Mouse (Mus musculus) kidney, embryonic 14.5 days (tissue): Measurements from ENCODE around the gene Aen. TPM values are rescaled to one million over a fixed set of nuclear protein-coding genes. Genes with fewer than 3 reads are reported as not detected.

Experiments
- ATAC-seq: fragments of 200-750 bp; cut with Nextera tagmentation; 2 replicates; pipeline ENCODE4 v1.8.0; 2017; ENCODE audit warnings: moderate number of reproducible peaks, mild to moderate bottlenecking, moderate TSS enrichment, moderate library complexity; ENCODE audit not compliant: low FRiP score, low TSS enrichment
- H3K27ac ChIP-seq: fragments of 300-500 bp; sonication (generic); 2 replicates; pipeline ENCODE4 v1.5.1; 2014; ENCODE audit warnings: low read depth, mild to moderate bottlenecking, low read length, moderate library complexity, mixed read lengths
- H3K27me3 ChIP-seq: fragments of 300-500 bp; sonication (generic); 2 replicates; pipeline ENCODE4 v1.6.1; 2014; ENCODE audit warnings: mild to moderate bottlenecking, low read length; ENCODE audit not compliant: control insufficient read depth, insufficient read depth
- H3K36me3 ChIP-seq: fragments of 300-500 bp; sonication (generic); 2 replicates; pipeline ENCODE4 v1.6.1; 2014; ENCODE audit warnings: low read length, mixed read lengths; ENCODE audit not compliant: control insufficient read depth, insufficient read depth
- H3K4me1 ChIP-seq: fragments of 300-500 bp; sonication (generic); 2 replicates; pipeline ENCODE4 v1.6.1; 2014; ENCODE audit warnings: low read length, mixed read lengths; ENCODE audit not compliant: control insufficient read depth, insufficient read depth
- H3K4me2 ChIP-seq: fragments of 300-500 bp; sonication (generic); replicated peaks from 2 replicates; pipeline ENCODE4 v1.6.1; 2014; ENCODE audit warnings: low read depth, mild to moderate bottlenecking, low read length
- H3K4me3 ChIP-seq: fragments of 300-500 bp; sonication (generic); 2 replicates; pipeline ENCODE4 v1.5.1; 2014; ENCODE audit warnings: mild to moderate bottlenecking, low read length
- H3K9ac ChIP-seq: fragments of 300-500 bp; sonication (generic); 2 replicates; pipeline ENCODE4 v1.6.1; 2014; ENCODE audit warnings: low read depth, mild to moderate bottlenecking, low read length, moderate library complexity
- H3K9me3 ChIP-seq: fragments of 300-500 bp; sonication (generic); 2 replicates; pipeline ENCODE4 v1.6.1; 2016; ENCODE audit warnings: low read length; ENCODE audit not compliant: control insufficient read depth
- WGBS: fragments of 180-500 bp; shearing (Covaris S2); extraction: QIAGEN DNeasy Blood & Tissue Kit; methylation state at CpG from one replicate; pipeline ENCODE4 v1.1.7; 2014; 5-methylcytosine and 5-hydroxymethylcytosine counted together
- polyA plus RNA-seq: library from polyadenylated mRNA; unstranded; fragments of >200 nt; fragmentation: Nextera tagmentation; extraction: Ambion mirVana; gene quantifications from 2 replicates; pipeline ENCODE4 v1.2.1, GENCODE M21; 2014

Aen gene
- polyA plus RNA-seq, 1 experiment from 2014 or later = 36.3 TPM

DNA sequence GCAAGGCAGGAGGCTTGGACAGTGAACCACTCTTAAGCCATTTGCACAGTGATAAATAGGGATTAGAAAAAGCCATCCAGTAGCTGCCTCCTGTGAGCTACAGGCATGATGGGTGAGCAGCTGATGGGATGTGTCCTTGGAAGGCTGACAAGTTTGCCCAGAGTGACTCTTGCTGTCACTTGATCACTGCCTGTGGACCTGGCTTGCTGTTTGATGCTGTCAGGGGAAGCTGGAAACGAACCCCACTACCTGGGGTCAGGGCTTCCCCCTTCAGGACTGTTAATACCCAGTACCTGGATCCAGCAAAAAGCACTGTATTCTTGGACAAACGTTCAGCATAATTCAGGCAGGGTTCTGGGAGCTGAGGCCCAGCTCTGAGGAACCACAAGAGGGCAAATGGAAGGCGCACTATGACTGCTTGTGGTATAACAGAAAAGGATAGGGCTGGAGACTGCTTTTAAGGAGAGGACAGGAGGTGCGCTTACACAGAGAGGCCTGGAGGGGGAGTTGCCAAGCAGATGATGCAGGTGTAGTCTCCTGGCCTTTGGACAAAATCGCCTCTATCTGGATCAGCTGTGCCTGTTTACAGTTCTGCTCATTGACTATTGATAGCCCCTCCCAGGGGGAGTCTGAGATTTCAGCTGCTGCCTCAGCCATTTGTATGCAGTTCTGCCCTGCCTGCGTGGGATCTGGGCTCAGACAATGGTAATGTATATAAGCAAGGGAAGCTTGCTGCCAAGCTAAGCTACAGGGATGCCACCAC is 14.9 kb downstream of the Aen start:
- no peak overlapping the region for H3K27ac ChIP-seq
- ATAC-seq = no peak
- peaks cover 29% of the 10 kb centered on the region for H3K36me3 ChIP-seq
- 43% methylated on average over 6 of the region's 6 CpGs for WGBS
- H3K4me1 ChIP-seq = 0 out of 2 replicates have a peak, but pooled peaks cover 11% of the 10 kb centered on the region
- no peak overlapping the region for H3K4me2 ChIP-seq
- H3K9ac ChIP-seq = no peak overlapping the region
- H3K27me3 ChIP-seq = no peaks in the 10 kb centered on the region
- H3K4me3 ChIP-seq = no peak overlapping the region
- H3K9me3 ChIP-seq = no peaks in the 10 kb centered on the region

DNA sequence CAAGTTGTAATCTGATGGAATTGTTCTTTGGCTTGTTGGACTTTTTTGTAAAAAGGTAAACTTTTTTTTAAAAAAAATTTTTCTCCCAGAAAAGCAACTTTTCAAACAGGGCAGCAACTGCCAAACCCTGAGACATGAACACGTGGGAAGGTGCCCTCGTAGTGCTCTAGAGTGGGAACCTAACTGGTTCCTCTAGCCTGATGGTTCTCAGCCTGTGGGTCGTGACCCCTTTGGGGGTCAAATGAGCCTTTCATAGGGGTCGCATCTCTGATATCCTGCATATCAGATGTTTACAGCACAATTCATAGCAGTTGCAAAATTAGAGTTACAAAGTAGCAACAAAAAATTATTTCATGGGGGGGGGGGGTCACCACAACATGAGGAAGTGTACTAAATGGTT is 15.6 kb downstream of the Aen start:
- WGBS = 93% methylated on average over 4 of the region's 4 CpGs
- H3K27me3 ChIP-seq = no peaks in the 10 kb centered on the region
- H3K4me3 ChIP-seq = no peak overlapping the region
- H3K4me1 ChIP-seq = 0 out of 2 replicates have a peak, but pooled peaks cover 11% of the 10 kb centered on the region
- peaks cover 22% of the 10 kb centered on the region for H3K36me3 ChIP-seq
- no peak overlapping the region for H3K27ac ChIP-seq
- no peak overlapping the region for H3K9ac ChIP-seq
- H3K4me2 ChIP-seq = no peak overlapping the region
- H3K9me3 ChIP-seq = no peaks in the 10 kb centered on the region
- no peak for ATAC-seq

DNA sequence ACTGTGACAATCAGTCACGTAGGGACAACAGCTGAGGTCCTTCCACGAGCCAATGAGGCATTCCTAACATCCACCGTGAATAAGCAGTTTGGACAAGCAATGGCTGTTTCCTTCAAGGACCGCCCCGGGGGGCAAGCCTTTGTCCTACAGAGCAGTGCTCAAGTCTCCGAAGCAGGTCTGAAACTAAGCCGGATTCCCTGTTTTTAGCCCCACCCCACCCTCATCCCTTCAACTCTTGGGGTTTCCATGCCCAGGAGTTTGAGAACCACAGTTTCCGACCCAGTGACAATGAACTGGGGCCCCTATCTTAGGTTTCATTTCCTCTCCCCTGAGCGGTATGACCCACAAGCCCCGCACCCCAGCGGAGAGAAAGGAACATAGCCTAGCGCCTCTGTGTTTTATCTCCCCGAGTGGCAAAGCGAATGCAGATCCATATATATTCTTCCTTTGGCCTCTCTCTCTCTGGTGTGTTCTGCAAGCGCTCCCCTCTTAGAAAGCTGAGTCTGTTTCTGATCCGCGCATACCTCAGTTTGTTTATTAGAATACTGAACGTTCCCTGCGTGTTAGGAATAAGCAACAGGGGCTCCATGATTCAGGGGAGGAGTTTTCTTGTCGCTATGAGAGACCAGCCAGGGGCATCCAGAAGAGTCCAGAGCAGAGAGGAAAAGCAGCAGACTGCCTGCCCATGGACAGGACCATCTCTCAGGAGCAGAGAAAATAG is 16.8 kb downstream of the Aen start:
- WGBS = 22% methylated on average over 20 of the region's 20 CpGs
- Histone ChIP-seq H3K9ac (no peak overlapping the region; the same call in 1 of the 2 replicates), H3K9me3 (no peaks in the 10 kb centered on the region), H3K4me1 (0 out of 2 replicates have a peak, but pooled peaks cover 11% of the 10 kb centered on the region), H3K27ac (no peak overlapping the region), H3K4me3 (peak overlapping the region; percentile 18), H3K4me2 (peak overlapping the region; percentile 40), H3K27me3 (no peaks in the 10 kb centered on the region), H3K36me3 (peaks cover 12% of the 10 kb centered on the region; the same call in 1 of the 2 replicates)
- ATAC-seq = peak; percentile 37; the same call in 1 of the 2 replicates

DNA sequence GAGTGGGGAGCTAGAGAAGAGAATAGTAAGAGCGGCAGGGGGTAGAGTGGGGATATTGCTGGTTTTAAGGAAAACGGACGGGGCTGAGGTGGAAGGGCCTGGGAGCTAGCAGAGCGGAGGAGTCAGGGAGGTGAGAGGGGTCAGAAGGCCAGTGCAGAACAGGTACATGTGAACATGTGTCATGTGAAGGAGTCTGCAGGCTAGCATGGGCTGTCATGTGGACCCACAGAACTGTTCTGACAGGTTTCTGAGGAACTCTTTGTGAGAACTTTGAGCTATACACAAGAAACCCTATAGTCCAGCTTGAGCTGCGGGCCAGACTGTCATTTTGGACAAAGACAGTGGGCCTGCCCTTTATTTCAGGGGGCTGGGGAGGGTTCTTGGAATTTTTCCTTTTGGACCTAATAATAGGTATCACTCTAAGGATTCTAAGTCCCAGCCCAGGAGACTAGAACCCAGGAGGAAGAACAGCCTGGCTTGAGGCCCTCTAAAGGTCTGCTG is 17.4 kb downstream of the Aen start, which contains the start of gene Isg20:
Gene Isg20 (plus strand): TSS at position 451 of the 501 bp plus-strand sequence.
- no peak within 1 kb of the TSS; the same call in 1 of the 2 replicates for H3K9ac ChIP-seq
- no peaks in the 10 kb centered on the region for H3K9me3 ChIP-seq
- H3K36me3 ChIP-seq = peaks cover 12% of the 10 kb centered on the region; the same call in 1 of the 2 replicates
- no peak for ATAC-seq
- H3K4me3 ChIP-seq = peak within 1 kb of the TSS; percentile 18
- no peak within 1 kb of the TSS for H3K27ac ChIP-seq
- H3K4me1 ChIP-seq = 0 out of 2 replicates have a peak, but pooled peaks cover 11% of the 10 kb centered on the region
- H3K27me3 ChIP-seq = no peaks in the 10 kb centered on the region
- 66% methylated on average over 5 of the region's 5 CpGs for WGBS
- H3K4me2 ChIP-seq = peak within 1 kb of the TSS; percentile 40

DNA sequence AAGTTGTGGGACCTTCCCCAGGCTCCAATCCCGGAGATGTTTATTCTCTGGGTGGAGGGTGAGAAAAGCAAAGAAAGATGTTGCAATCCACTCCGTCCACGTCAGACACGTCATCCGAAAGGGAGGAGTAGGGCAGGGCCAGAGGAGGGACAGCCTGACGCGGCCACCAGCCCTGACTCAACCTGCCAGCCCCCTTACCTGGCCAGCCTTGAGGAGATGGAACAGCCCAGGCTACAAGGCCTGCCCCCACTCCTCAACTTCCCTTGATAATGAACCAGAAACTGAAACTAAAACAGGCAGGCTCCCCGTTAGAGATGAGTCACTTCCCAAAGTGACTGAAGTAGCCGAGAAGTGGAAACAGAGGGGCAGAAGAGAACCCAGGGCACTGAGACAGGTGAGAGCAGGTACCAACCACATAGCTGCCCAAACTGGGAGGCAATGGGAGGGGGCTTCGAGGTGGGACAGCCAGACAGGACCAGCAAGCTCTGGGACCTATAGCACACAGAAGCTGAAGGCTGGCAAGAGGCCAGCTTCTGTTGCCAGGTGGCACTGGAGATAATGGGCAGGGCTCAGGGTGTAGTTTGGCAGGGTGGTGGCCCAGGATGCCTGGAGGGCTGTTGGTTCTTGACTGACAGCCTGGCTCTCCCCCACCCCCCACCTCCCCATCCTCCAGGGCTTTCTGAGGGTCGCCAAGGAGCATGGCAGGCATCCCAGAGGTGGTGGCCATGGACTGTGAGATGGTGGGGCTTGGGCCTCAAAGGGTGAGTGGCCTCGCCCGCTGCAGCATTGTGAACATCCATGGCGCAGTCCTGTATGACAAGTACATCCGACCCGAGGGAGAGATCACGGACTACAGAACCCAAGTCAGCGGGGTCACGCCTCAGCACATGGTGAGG is 18.2 kb downstream of the Aen start:
- Histone ChIP-seq H3K4me3 (no peak overlapping the region), H3K9ac (no peak overlapping the region), H3K27ac (no peak overlapping the region), H3K9me3 (no peaks in the 10 kb centered on the region), H3K4me1 (0 out of 2 replicates have a peak, but pooled peaks cover 11% of the 10 kb centered on the region), H3K4me2 (no peak overlapping the region), H3K36me3 (peaks cover 5% of the 10 kb centered on the region; the same call in 1 of the 2 replicates), H3K27me3 (no peaks in the 10 kb centered on the region)
- no peak for ATAC-seq
- WGBS = 68% methylated on average over 19 of the region's 19 CpGs

DNA sequence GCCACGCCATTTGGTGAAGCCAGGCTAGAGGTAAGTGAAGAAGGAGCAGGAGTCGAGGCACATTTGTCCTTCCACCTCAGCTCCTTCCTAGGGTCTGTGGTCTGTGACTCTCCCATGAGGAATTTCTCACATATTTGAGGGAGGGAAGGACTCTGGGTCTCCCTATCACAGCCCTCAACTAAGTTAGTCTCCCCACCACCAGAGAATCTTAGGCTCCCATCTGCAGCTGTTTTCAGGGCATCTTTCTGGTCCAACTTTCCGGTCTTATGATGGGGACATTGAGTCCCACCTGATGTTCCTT is 18.8 kb downstream of the Aen start:
- no peak overlapping the region for H3K9ac ChIP-seq
- no peaks in the 10 kb centered on the region for H3K9me3 ChIP-seq
- H3K4me1 ChIP-seq = 0 out of 2 replicates have a peak, but pooled peaks cover 11% of the 10 kb centered on the region
- ATAC-seq = no peak
- H3K27ac ChIP-seq = no peak overlapping the region
- no peak overlapping the region for H3K4me2 ChIP-seq
- no peaks in the 10 kb centered on the region; the same call in 1 of the 2 replicates for H3K36me3 ChIP-seq
- WGBS = 54% methylated on average over 3 of the region's 3 CpGs
- no peak overlapping the region for H3K4me3 ChIP-seq
- no peaks in the 10 kb centered on the region for H3K27me3 ChIP-seq

DNA sequence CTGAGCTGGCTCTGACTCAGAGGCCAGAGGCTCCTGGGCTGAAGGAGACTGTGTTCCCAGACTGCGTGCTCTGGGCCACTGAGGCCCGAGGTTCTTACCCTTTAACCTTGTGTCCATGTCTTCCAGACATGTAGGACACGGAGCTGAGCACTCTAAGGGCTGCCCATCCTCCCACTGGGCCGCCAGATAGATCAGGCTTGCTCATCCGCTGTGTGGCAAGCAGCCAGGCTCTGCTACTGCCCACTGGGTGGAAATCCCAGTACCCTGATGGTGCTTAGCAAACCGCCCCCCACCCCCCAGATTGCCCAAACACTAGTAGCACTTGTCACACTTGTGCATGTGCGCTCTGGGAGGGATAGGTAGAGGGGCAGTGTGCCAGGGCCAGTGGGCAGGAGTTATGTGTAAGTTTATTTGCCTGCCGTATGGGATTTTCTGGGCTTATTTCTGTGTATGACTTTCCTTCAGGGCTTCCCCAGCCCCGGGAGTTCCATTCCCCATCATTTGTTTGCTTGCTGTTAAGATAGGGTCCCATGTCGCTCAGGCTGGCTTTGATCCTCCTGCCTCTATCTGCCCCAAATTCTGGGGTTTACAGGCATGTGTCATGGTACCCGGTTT is 19.3 kb downstream of the Aen start:
- 82% methylated on average over 11 of the region's 11 CpGs for WGBS
- H3K4me3 ChIP-seq = no peak overlapping the region
- H3K9me3 ChIP-seq = no peaks in the 10 kb centered on the region
- H3K4me1 ChIP-seq = 0 out of 2 replicates have a peak, but pooled peaks cover 11% of the 10 kb centered on the region
- ATAC-seq = no peak
- H3K36me3 ChIP-seq = no peaks in the 10 kb centered on the region
- no peak overlapping the region for H3K4me2 ChIP-seq
- H3K9ac ChIP-seq = no peak overlapping the region
- H3K27ac ChIP-seq = no peak overlapping the region
- no peaks in the 10 kb centered on the region for H3K27me3 ChIP-seq

DNA sequence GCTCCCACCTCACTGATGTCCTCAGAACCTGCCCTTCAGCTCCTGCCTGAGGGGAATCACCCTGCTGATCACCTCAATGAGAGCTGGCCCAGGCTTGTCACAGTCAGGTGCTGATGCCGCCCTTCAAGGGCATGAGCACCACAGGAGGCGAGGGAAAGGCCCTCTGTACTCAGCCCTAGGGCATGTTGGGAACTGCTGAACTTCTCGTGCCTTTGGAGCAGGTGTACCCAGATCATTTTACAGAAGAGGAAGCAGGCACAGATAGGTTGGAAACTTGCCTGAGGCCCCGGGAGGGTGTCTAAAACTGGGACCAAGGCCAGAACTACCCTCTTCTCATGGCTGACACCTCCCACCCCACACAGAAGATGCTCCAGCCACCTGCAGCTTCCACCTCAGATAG is 23.0 kb downstream of the Aen start:
- ATAC-seq = no peak

More for the DNA sequence above, 23.0 kb downstream of the Aen start:
- 48% methylated on average over 4 of the region's 4 CpGs for WGBS
- Histone ChIP-seq H3K36me3 (no peaks in the 10 kb centered on the region), H3K27me3 (no peaks in the 10 kb centered on the region), H3K9me3 (no peaks in the 10 kb centered on the region), H3K27ac (no peak overlapping the region), H3K4me3 (no peak overlapping the region), H3K9ac (no peak overlapping the region), H3K4me1 (no peaks in the 10 kb centered on the region), H3K4me2 (no peak overlapping the region)
